Mouse (Mus musculus): Measurements from ENCODE around the gene Dusp1. TPM values are rescaled to one million over a fixed set of nuclear protein-coding genes. Genes with fewer than 3 reads are reported as not detected.

Dusp1 gene
- total and polyA plus RNA-seq, 3 experiments: 3.5 to 9.9 (median 5.6) TPM

- no peak overlapping the region for H3K4me2 ChIP-seq (ENCODE audit: insufficient read depth, low read depth, poor library complexity, severe bottlenecking)
These were observed 9.4 kb upstream of the Dusp1 start for GRCm38 (mm10) chr17:26571377-26571776.

GRCm38 (mm10) chr17:26570651-26571118, 8.8 kb upstream of the Dusp1 start:
- in situ Hi-C loops (cut with MboI; ENCODE audit: low pct_ligation_motif_present, low pct_unique_long_range_greater_than_20kb, low sequenced_read_pairs) (no loop called here), dilution Hi-C loops (cut with MboI; ENCODE audit: extremely low pct_ligation_motif_present, extremely low pct_unique_long_range_greater_than_20kb, low sequenced_read_pairs) (no loop called here)

More at GRCm38 (mm10) chr17:26571377-26571776, 9.4 kb upstream of the Dusp1 start:
- dilution Hi-C loops (cut with MboI; ENCODE audit: extremely low pct_ligation_motif_present, extremely low pct_unique_long_range_greater_than_20kb, low sequenced_read_pairs): no loop called here
- peaks cover 17 to 57% of the 10 kb centered on the region in 2 experiments for H3K4me1 ChIP-seq (ENCODE audit: control insufficient read depth in 1 of 2, insufficient read depth in 2 of 2)
- no peak for DNase-seq (ENCODE audit: extremely low read depth)
- no peak overlapping the region for H3K9ac ChIP-seq (ENCODE audit: insufficient read depth, low read depth)
- no peak overlapping the region for H3K4me3 ChIP-seq (replicated peaks in 1 of 3; ENCODE audit: low read depth in 2 of 3, low read length in 2 of 3, poor library complexity in 1 of 3)
- H3K36me3 ChIP-seq (replicated peaks in 1 of 2; ENCODE audit: control insufficient read depth in 1 of 2, insufficient read depth in 1 of 2, low read length in 1 of 2): peaks cover 54 to 98% of the 10 kb centered on the region in 2 experiments
- in situ Hi-C loops (cut with MboI; ENCODE audit: low pct_ligation_motif_present, low pct_unique_long_range_greater_than_20kb, low sequenced_read_pairs): no loop called here
- no peaks in the 10 kb centered on the region for H3K27me3 ChIP-seq (replicated peaks)
- H3K27ac ChIP-seq (ENCODE audit: insufficient read depth, low read depth): no peak overlapping the region
- TF ChIP-seq CTCF (conservative IDR thresholded peaks at IDR 0.05 in 1 of 2, IDR thresholded peaks at IDR 0.05 in 1 of 2; ENCODE audit: low read depth in 2 of 2, low read length in 2 of 2) (no peak), USF2 (conservative IDR thresholded peaks at IDR 0.05; ENCODE audit: low read depth, low read length) (no peak), MAFK (IDR thresholded peaks at IDR 0.05; ENCODE audit: insufficient replicate concordance, low read length) (no peak), E2F4 (IDR thresholded peaks at IDR 0.05; ENCODE audit: insufficient replicate concordance, low read depth, low read length) (no peak), RCOR1 (conservative IDR thresholded peaks at IDR 0.05; ENCODE audit: low read depth, low read length) (no peak), BHLHE40 (IDR thresholded peaks at IDR 0.05; ENCODE audit: low read depth, low read length) (no peak), USF1 (IDR thresholded peaks at IDR 0.05; ENCODE audit: low read depth, low read length) (no peak), PAX5 (IDR thresholded peaks at IDR 0.05; ENCODE audit: low read length) (no peak), EP300 (IDR thresholded peaks at IDR 0.05; ENCODE audit: low read length) (no peak), NRF1 (IDR thresholded peaks at IDR 0.05; ENCODE audit: low read depth, low read length) (no peak), UBTF (IDR thresholded peaks at IDR 0.05; ENCODE audit: low read depth, low read length) (no peak), JUN (IDR thresholded peaks at IDR 0.05; ENCODE audit: insufficient read depth, low read depth, low read length) (no peak), GABPA (IDR thresholded peaks at IDR 0.05; ENCODE audit: insufficient replicate concordance, low read depth, low read length) (no peak), SIN3A (IDR thresholded peaks at IDR 0.05; ENCODE audit: low read length) (no peak), KAT2A (IDR thresholded peaks at IDR 0.05; ENCODE audit: insufficient replicate concordance, low read length) (no peak), RAD21 (IDR thresholded peaks at IDR 0.05; ENCODE audit: low read depth, low read length) (no peak), TCF12 (IDR thresholded peaks at IDR 0.05; ENCODE audit: low read depth, low read length) (no peak), JUND (conservative IDR thresholded peaks at IDR 0.05; ENCODE audit: low read depth, low read length) (no peak)
- H3K79me2 ChIP-seq (replicated peaks; ENCODE audit: control insufficient read depth, extremely low read depth, insufficient read depth, poor library complexity, severe bottlenecking): peaks cover 76% of the 10 kb centered on the region
- H3K9me3 ChIP-seq (replicated peaks; ENCODE audit: low read length): no peaks in the 10 kb centered on the region

More at GRCm38 (mm10) chr17:26570651-26571118, 8.8 kb upstream of the Dusp1 start:
- Histone ChIP-seq H3K9me3 (replicated peaks; ENCODE audit: low read length) (peaks cover 3% of the 10 kb centered on the region), H3K27me3 (replicated peaks) (no peaks in the 10 kb centered on the region), H3K79me2 (replicated peaks; ENCODE audit: control insufficient read depth, extremely low read depth, insufficient read depth, poor library complexity, severe bottlenecking) (peaks cover 78% of the 10 kb centered on the region), H3K27ac (ENCODE audit: insufficient read depth, low read depth) (no peak overlapping the region), H3K4me1 (ENCODE audit: control insufficient read depth in 1 of 2, insufficient read depth in 2 of 2) (peaks cover 17 to 51% of the 10 kb centered on the region in 2 experiments), H3K36me3 (replicated peaks in 1 of 2; ENCODE audit: control insufficient read depth in 1 of 2, insufficient read depth in 1 of 2, low read length in 1 of 2) (peaks cover 50 to 98% of the 10 kb centered on the region in 2 experiments), H3K4me3 (replicated peaks in 1 of 3; ENCODE audit: low read depth in 2 of 3, low read length in 2 of 3, poor library complexity in 1 of 3) (no peak overlapping the region), H3K9ac (ENCODE audit: insufficient read depth, low read depth) (no peak overlapping the region), H3K4me2 (ENCODE audit: insufficient read depth, low read depth, poor library complexity, severe bottlenecking) (no peak overlapping the region)
- no peak for TF ChIP-seq ZKSCAN1 (IDR thresholded peaks at IDR 0.05; ENCODE audit: borderline replicate concordance, low read depth, low read length)
- no peak for TF ChIP-seq MYC (IDR thresholded peaks at IDR 0.05; ENCODE audit: low read depth, low read length)
- no peak for TF ChIP-seq CHD1 (IDR thresholded peaks at IDR 0.05; ENCODE audit: low read depth, low read length)
- no peak for TF ChIP-seq RCOR1 (conservative IDR thresholded peaks at IDR 0.05; ENCODE audit: low read depth, low read length)
- no peak for TF ChIP-seq MXI1 (IDR thresholded peaks at IDR 0.05; ENCODE audit: low read depth, low read length)
- TF ChIP-seq JUND (conservative IDR thresholded peaks at IDR 0.05; ENCODE audit: low read depth, low read length): no peak
- no peak for TF ChIP-seq ETS1 (conservative IDR thresholded peaks at IDR 0.05; ENCODE audit: low read depth, low read length)
- TF ChIP-seq RAD21 (IDR thresholded peaks at IDR 0.05; ENCODE audit: low read depth, low read length): no peak
- no peak for TF ChIP-seq SIN3A (IDR thresholded peaks at IDR 0.05; ENCODE audit: low read length)
- no peak for DNase-seq (ENCODE audit: extremely low read depth)
